Mouse (Mus musculus) heart, postnatal 0 days (tissue): Measurements from ENCODE around the gene Pappa2.

ENCODE experiments used
- CTCF ChIP-seq: IDR thresholded peaks from 2 replicates; pipeline ENCODE4 v1.5.1; 2016; ENCODE audit warnings: antibody characterized with exemption, control low read depth, low read depth
- EP300 ChIP-seq: IDR thresholded peaks from 2 replicates; pipeline ENCODE4 v1.6.1; 2016; ENCODE audit warnings: antibody characterized with exemption, low read depth

- TF ChIP-seq CTCF, result no peak
- no peak for TF ChIP-seq EP300
These were observed at the start of gene Pappa2 for GRCm38 (mm10) chr1:158980390-158980789.
